Mouse (Mus musculus): Measurements from ENCODE around the gene Vps13a. TPM values are rescaled to one million over a fixed set of nuclear protein-coding genes. Genes with fewer than 3 reads are reported as not detected.
A peak's percentile ranks its signal among the peaks of the same experiment; 100 is the strongest.
"Not testable (repeated sequence)": the region's sequence is repeated elsewhere in the genome, so short reads cannot be mapped to it uniquely, and the experiment has no call there.

Gene Vps13a
- total RNA-seq (2015; ENCODE audit: low replicate concordance) (21.9 and 32.7 TPM in 2 replicates), total RNA-seq (2017; ENCODE audit: low replicate concordance) (15.7 and 33.7 TPM in 2 replicates)

GRCm38 (mm10) chr19:16780790-16781384 is at the start of gene Vps13a:
TSS of gene Vps13a (minus strand) at chr19:16780933.
- peak; percentile 93 for ATAC-seq (replicated peaks; ENCODE audit: low FRiP score, poor library complexity, severe bottlenecking)

- no peak for ATAC-seq (replicated peaks; ENCODE audit: low FRiP score, poor library complexity, severe bottlenecking)
Measured at GRCm38 (mm10) chr19:16827657-16828056, 46.9 kb upstream of the Vps13a start.

DNA sequence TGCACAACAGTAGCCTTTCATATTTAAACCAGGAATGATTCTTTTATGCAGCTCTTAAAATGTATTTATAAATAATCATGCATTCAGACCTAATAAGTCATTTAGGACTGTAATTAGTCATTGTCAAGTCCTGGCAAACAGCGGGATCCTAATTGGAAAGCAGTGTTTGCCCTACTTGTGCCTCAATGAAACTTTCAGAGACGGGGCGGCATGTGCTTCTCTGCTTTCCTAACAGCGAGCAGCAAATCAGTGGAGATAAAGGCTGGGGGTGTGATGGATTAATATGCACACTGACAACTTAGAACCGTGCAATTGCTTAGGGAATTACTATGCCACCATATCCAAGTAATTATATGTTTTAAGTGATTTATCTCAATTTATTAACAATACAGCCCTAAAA is 44.5 kb upstream of the Vps13a start:
- ATAC-seq (replicated peaks; ENCODE audit: low FRiP score, poor library complexity, severe bottlenecking): no peak

DNA sequence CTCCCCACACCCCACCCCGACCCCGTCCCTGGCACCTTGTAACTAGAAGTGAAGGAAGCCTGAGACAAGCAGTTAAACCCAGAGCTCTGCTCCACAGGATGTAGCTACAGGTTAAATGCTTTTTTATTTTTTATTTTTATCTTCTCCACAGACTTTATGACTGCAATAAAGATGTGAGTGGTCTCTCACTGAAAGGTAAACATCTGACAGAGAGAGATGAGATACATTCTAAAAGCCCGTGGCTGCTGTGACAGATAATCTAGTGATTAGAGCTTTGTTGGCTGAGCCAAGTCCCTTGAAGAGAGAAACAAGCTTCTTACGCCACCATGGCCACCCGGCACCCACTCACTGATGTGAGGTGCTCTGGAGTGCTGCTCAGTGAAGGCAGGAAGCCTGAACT is 34.1 kb upstream of the Vps13a start:
- ATAC-seq (replicated peaks; ENCODE audit: low FRiP score, poor library complexity, severe bottlenecking): no peak

DNA sequence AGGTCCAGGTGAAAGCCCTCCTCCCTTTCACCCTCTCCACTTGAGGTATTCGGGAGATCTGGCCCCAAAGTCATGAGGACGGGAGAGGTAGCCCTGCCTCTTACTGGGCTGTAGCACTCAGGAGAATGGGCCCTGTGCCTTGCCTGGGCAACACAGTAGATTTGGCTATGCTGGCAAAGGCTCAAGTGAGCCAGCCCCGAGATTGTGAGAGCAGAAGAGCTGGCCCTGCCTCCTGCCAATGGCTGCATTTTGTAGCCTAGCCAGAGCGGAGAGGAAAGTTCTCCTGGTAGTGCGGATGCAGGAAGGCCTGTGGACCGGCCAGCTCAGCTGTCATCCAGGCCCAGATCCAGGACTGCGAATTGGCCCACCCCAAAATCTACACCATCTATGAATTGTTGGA is 32.6 kb upstream of the Vps13a start:
- ATAC-seq (replicated peaks; ENCODE audit: low FRiP score, poor library complexity, severe bottlenecking): no peak

DNA sequence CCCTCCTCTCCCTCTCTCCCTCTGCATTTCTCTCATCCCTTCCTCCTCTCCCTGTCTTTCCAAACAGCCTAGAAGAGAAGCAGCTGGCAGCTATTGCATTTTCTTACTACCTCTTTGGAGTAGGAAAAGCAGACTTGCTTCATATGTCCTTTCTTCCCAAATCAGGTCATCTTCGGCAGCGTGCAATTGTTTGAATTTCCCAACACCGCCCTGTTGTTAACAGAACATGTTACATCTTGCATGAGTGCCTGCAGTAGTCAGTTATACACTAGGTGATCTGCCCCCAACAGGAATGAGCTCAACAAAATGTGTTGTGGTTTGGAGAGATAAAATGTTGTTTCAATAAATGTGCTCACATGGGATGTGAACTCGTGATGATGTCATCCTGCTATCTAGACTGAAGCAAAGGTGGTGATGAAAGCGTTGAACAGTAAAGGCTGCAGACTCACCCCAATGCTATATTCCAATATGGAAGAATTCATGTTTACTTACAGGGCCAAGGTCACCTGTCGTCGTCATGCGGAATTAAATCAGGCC is 31.4 kb upstream of the Vps13a start:
- ATAC-seq (replicated peaks; ENCODE audit: low FRiP score, poor library complexity, severe bottlenecking): no peak

- ATAC-seq (replicated peaks; ENCODE audit: low FRiP score, poor library complexity, severe bottlenecking): no peak
Measured at GRCm38 (mm10) chr19:16805102-16805501, 24.4 kb upstream of the Vps13a start.

DNA sequence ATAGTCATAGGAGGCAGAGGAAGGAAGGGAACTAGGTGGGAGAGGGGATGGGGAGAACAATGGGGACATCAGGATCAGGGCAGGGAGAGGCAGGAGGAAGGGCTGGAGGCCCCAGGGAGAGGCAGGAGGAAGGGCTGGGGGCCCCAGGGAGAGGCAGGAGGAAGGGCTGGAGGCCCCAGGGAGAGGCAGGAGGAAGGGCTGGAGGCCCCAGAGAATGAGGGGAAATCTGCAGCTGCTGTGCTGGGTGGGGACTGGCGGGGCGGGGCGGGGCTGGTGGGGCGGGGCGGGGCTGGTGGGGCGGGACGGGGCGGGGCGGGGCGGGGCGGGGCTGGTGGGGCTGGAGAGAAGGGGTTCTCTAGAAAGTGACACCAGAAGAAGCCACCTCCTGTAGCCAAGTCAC is 23.8 kb upstream of the Vps13a start:
- ATAC-seq (replicated peaks; ENCODE audit: low FRiP score, poor library complexity, severe bottlenecking): no peak

DNA sequence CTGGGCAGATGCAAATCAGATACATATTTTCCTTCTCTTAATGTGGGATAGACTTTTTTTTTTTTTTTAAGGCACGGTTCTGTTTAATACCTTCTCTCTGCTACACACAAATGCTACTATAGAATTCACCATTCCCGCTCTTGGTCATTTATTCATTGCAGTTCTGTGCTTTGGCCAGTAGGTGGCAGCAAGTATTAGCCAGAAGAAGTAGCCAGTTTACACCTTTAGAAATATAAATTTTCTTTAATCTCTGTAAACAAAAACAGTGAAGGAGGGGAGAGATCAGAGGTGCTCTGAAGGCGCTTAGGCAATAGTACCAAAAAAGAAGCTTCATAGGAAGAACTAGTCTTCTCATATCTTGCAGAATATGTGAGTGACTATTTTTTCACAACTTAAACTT is 22.0 kb upstream of the Vps13a start:
- ATAC-seq (replicated peaks; ENCODE audit: low FRiP score, poor library complexity, severe bottlenecking): peak; percentile 62; the same call in 1 of the 2 replicates

- no peak for ATAC-seq (replicated peaks; ENCODE audit: low FRiP score, poor library complexity, severe bottlenecking)
Measured at GRCm38 (mm10) chr19:16802123-16802522, 21.4 kb upstream of the Vps13a start.

DNA sequence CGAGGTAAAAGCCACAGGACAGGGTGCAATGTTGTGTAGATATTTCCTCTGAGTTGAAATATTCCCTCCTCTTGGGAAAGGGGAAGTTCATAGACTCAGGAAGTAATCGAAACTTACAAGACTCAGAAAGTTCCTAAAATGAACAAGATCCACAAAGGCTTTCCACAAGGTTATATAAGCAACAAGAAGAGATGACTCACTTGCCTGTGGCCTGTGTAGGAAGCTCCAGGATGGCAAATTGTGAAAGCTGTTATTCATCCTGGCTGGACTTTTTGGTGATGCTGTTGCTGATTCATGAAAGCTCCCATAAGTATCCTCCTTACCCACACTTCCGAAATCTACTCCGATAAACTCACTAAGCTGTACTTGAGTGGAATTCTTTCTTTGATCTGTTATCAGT is 17.2 kb upstream of the Vps13a start:
- ATAC-seq (replicated peaks; ENCODE audit: low FRiP score, poor library complexity, severe bottlenecking): no peak

DNA sequence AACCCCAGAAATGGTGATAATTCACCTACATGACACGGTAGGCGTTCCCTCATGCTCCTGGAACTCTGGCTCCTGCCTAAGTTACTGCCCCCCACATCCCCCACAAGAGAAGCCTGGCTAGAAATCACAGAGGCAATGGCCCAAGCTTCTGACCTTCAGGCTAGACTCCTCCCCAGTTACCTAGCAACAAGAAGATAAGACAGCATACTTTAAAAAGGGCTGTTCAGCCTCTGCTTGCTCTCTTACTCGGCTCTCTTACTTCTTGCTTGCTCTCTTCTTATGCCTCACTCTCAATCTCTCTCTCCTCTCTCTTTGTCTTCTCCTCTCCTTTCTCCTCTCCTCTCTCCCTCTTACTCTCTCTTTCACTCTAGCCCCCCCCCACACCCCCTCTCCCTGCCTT is 13.8 kb upstream of the Vps13a start:
- not testable (repeated sequence) for ATAC-seq (replicated peaks; ENCODE audit: low FRiP score, poor library complexity, severe bottlenecking)

DNA sequence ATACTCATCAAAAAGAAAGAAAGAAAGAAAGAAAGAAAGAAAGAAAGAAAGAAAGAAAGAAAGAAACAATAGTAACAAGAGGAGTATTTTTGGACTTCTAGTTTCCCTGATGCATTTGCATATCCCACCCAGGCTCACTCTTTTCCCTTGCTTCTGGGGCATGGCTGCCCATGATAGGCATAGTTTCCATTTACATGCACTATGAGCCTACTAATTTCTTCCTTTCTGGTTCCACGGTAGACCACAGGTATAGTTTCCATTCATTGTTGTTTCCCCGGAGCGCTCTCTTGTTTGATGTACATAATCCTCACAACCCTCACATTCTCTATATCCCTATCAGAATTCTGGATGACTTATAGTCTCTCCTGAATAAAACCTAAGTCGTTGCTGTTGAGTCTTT is 9.2 kb upstream of the Vps13a start:
- no peak for ATAC-seq (replicated peaks; ENCODE audit: low FRiP score, poor library complexity, severe bottlenecking)

- ATAC-seq (replicated peaks; ENCODE audit: low FRiP score, poor library complexity, severe bottlenecking): no peak
Measured at GRCm38 (mm10) chr19:16784879-16785278, 4.1 kb upstream of the Vps13a start.

GRCm38 (mm10) chr19:16781406-16782019 is 780 bp upstream of the Vps13a start:
- peak; percentile 38 for ATAC-seq (replicated peaks; ENCODE audit: low FRiP score, poor library complexity, severe bottlenecking)

- ATAC-seq (replicated peaks; ENCODE audit: low FRiP score, poor library complexity, severe bottlenecking): peak; percentile 33
Measured at GRCm38 (mm10) chr19:16780251-16780783, 416 bp downstream of the Vps13a start.

DNA sequence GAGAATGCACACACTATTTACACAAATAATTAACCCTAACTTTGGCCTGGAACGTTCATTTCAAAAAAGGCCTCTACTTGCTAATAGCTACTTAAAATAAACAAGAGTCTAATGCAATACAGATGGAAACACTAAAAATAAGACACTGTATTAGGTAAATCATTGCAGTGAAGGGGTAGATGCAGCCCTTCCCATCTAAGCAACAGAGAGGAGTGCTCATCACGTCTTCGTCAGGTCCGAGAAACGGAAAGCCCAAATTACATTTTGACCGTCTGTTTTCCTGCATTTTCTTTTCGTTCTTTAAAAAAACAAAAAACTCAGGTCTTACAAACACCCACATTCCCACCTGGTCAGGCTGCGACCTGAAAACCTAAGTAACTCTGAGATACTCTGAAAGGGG is 947 bp downstream of the Vps13a start:
- no peak for ATAC-seq (replicated peaks; ENCODE audit: low FRiP score, poor library complexity, severe bottlenecking)

- no peak for ATAC-seq (replicated peaks; ENCODE audit: low FRiP score, poor library complexity, severe bottlenecking)
Measured at GRCm38 (mm10) chr19:16779281-16779680, 1.5 kb downstream of the Vps13a start.

DNA sequence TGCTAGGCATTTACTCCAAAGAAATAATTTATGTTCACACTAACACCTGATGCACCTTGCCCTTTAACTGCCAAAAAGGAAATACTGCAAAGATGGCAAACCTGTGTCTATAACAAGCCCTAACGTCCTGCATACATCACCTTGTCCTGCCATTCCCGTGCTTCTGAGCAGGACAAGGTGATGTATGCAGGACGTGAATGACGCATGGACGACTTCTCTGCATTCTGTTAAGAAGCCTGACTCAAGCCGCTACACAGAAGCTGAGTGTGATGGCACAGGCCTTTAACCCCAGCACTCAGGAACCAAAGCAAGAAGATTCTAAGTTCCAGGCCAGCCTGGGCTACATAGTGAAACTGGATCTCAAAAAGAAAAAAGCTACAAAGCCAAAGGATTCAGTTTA is 2.2 kb downstream of the Vps13a start:
- no peak for ATAC-seq (replicated peaks; ENCODE audit: low FRiP score, poor library complexity, severe bottlenecking)

DNA sequence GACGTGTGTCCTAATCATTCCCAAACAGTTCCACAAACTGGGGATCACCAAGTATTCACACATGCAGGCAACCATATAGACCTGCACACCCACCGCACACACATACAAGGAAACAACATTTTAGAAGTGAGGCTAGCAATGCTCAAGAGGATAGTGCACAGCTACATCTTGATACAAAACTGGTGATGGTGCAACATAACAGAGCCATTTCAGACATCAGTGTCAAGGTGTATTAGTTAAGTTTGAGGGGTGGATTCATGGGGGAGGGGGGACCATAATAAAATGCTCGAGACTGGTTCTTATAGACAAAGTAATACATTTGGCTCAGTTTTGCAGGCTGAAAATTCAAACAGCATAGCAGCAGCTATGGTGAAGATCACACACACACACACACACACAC is 2.8 kb downstream of the Vps13a start:
- ATAC-seq (replicated peaks; ENCODE audit: low FRiP score, poor library complexity, severe bottlenecking): no peak

DNA sequence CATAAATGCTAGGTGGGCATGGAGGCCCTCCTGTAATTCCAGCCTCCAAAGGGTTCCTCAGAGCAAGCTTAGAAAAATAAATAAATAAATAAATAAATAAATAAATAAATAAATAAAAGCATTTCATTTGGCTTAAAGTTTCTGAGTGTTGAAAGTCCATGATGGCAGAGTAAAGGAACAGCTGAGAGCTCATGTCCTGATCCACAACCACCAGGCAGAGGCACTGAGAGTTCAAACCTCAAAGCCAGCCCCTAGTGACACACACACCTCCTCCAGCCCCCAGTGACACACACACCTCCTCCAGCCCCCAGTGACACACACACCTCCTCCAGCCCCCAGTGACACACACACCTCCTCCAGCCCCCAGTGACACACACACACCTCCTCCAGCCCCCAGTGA is 3.3 kb downstream of the Vps13a start:
- ATAC-seq (replicated peaks; ENCODE audit: low FRiP score, poor library complexity, severe bottlenecking): not testable (repeated sequence)
